Mouse (Mus musculus): ENCODE measurements at regions not wholly inside any gene's neighbourhood (a gene's known extent, or its start where the extent isn't known, plus 50 kb on each side); places are given as distances from the start of the nearest gene placed in this dataset.
"Not testable (repeated sequence)": the region's sequence is repeated elsewhere in the genome, so short reads cannot be mapped to it uniquely, and the experiment has no call there.

- DNase-seq (ENCODE audit: low spot score in 2 of 2): no peak
These were observed 50.6 kb upstream of the Ppp1r12a start for GRCm38 (mm10) chr10:108111398-108111797.

GRCm38 (mm10) chr10:108110891-108111290 is 51.1 kb upstream of the Ppp1r12a start:
- DNase-seq (ENCODE audit: low spot score in 2 of 2): no peak

- no peak for DNase-seq (ENCODE audit: low spot score in 2 of 2)
These were observed 51.8 kb upstream of the Ppp1r12a start for GRCm38 (mm10) chr10:108110197-108110596.

- DNase-seq (ENCODE audit: low spot score in 2 of 2): not testable (repeated sequence)
These were observed 53.5 kb upstream of the Ppp1r12a start for GRCm38 (mm10) chr10:108108500-108108899.

GRCm38 (mm10) chr10:108101521-108101920 is 60.5 kb upstream of the Ppp1r12a start:
- DNase-seq (ENCODE audit: low spot score in 2 of 2): no peak

GRCm38 (mm10) chr10:108093043-108093442 is 69.0 kb upstream of the Ppp1r12a start:
- no peak for DNase-seq (ENCODE audit: low spot score in 2 of 2)

- peak; percentile 30 to 51 for DNase-seq (ENCODE audit: low spot score in 2 of 2)
These were observed 72.5 kb upstream of the Ppp1r12a start for GRCm38 (mm10) chr10:108089375-108089981.

- DNase-seq (ENCODE audit: low spot score in 2 of 2): peak in 1 of 2 experiments; percentile 16
These were observed 73.1 kb upstream of the Ppp1r12a start for GRCm38 (mm10) chr10:108088883-108089282.

- no peak for DNase-seq (ENCODE audit: low spot score in 2 of 2)
These were observed 73.8 kb upstream of the Ppp1r12a start for GRCm38 (mm10) chr10:108088209-108088608.

- no peak for DNase-seq (ENCODE audit: low spot score in 2 of 2)
These were observed 78.8 kb upstream of the Ppp1r12a start for GRCm38 (mm10) chr10:108083220-108083619.

GRCm38 (mm10) chr10:108075144-108075543 is 86.8 kb upstream of the Ppp1r12a start:
- no peak for DNase-seq (ENCODE audit: low spot score in 2 of 2)

GRCm38 (mm10) chr10:108073828-108074227 is 88.2 kb upstream of the Ppp1r12a start:
- no peak for DNase-seq (ENCODE audit: low spot score in 2 of 2)

- DNase-seq (ENCODE audit: low spot score in 2 of 2): no peak
These were observed 89.8 kb upstream of the Ppp1r12a start for GRCm38 (mm10) chr10:108072211-108072610.

GRCm38 (mm10) chr10:108071424-108071823 is 90.6 kb upstream of the Ppp1r12a start:
- DNase-seq (ENCODE audit: low spot score in 2 of 2): no peak

GRCm38 (mm10) chr10:108067723-108068122 is 94.3 kb upstream of the Ppp1r12a start:
- no peak for DNase-seq (ENCODE audit: low spot score in 2 of 2)

GRCm38 (mm10) chr10:108066241-108066640 is 95.8 kb upstream of the Ppp1r12a start:
- peak in 1 of 2 experiments; percentile 15 for DNase-seq (ENCODE audit: low spot score in 2 of 2)

GRCm38 (mm10) chr10:108061813-108062435 is 100.1 kb upstream of the Ppp1r12a start:
- DNase-seq (ENCODE audit: low spot score in 2 of 2): no peak

- DNase-seq (ENCODE audit: low spot score in 2 of 2): no peak
These were observed 101.4 kb upstream of the Ppp1r12a start for GRCm38 (mm10) chr10:108060554-108060953.

- no peak for DNase-seq (ENCODE audit: low spot score in 2 of 2)
These were observed 110.4 kb upstream of the Ppp1r12a start for GRCm38 (mm10) chr10:108051637-108052036.

- no peak for DNase-seq (ENCODE audit: low spot score in 2 of 2)
These were observed 113.6 kb upstream of the Ppp1r12a start for GRCm38 (mm10) chr10:108048426-108048825.

GRCm38 (mm10) chr10:108043519-108043918 is 118.5 kb upstream of the Ppp1r12a start:
- no peak for DNase-seq (ENCODE audit: low spot score in 2 of 2)

GRCm38 (mm10) chr10:108040027-108040426 is 122.0 kb upstream of the Ppp1r12a start:
- DNase-seq (ENCODE audit: low spot score in 2 of 2): no peak

- no peak for DNase-seq (ENCODE audit: low spot score in 2 of 2)
These were observed 124.7 kb upstream of the Otogl start for GRCm38 (mm10) chr10:108036486-108037109.

All from heart, adult 9 months (tissue).